Mouse (Mus musculus) hindbrain, embryonic 11.5 days (tissue): ENCODE data around the gene Podnl1. TPM values are rescaled to one million over a fixed set of nuclear protein-coding genes. Genes with fewer than 3 reads are reported as not detected.
A peak's percentile ranks its signal among the peaks of the same experiment; 100 is the strongest.

Experiments
- microRNA counts: library from miRNA; unstranded; fragments of <30 nt; microRNA quantifications from one replicate; lab custom pipeline; 2015
- polyA plus RNA-seq: library from polyadenylated mRNA; unstranded; fragments of >200 nt; fragmentation: Nextera tagmentation; extraction: Ambion mirVana; gene quantifications from 2 replicates; pipeline ENCODE4 v1.2.1, GENCODE M21; 2014

Podnl1 gene
- polyA plus RNA-seq, 1 experiment from 2014 or later, result 0.23 TPM

MicroRNAs encoded within 50 kb of the gene (microRNA counts, 519-probe panel; counts per million panel counts)
- microRNA mmu-miR-181c (lab: Ali Mortazavi, UCI) (2,051 counts per million, percentile 4 among the panel's probes with 10 or more counts), microRNA mmu-miR-709 (lab: Ali Mortazavi, UCI) (3,774 counts per million, percentile 32 among the panel's probes with 10 or more counts)

Other genes starting within 250 kb of the Podnl1 start
- 19.9 and 23.7 TPM in 2 replicates for gene Adgrl1, start 225.9 kb upstream of the Podnl1 start, polyA plus RNA-seq
- 0.93 and 1.2 TPM in 2 replicates for gene Gm10644, start 170.8 kb upstream of the Podnl1 start, polyA plus RNA-seq
- 79.5 and 80.6 TPM in 2 replicates for gene Asf1b, start 170.5 kb upstream of the Podnl1 start, polyA plus RNA-seq
- 139 TPM in 2 replicates for gene Prkaca, start 153.0 kb upstream of the Podnl1 start, polyA plus RNA-seq
- gene Samd1, start 128.3 kb upstream of the Podnl1 start, polyA plus RNA-seq, result 15.1 and 17.0 TPM in 2 replicates
- 0.80 and 0.93 TPM in 2 replicates for gene 1700067K01Rik, start 124.5 kb upstream of the Podnl1 start, polyA plus RNA-seq
- gene 2210011C24Rik, start 113.8 kb upstream of the Podnl1 start, polyA plus RNA-seq, result 0.22 TPM in 1 of 2 replicates, not detected in the other
- 3.3 and 3.5 TPM in 2 replicates for gene Palm3, start 104.5 kb upstream of the Podnl1 start, polyA plus RNA-seq
- gene Il27ra, start 83.4 kb upstream of the Podnl1 start, polyA plus RNA-seq, result not detected in 2 replicates
- gene Rln3, start 81.0 kb upstream of the Podnl1 start, polyA plus RNA-seq, result 0.48 TPM in 1 of 2 replicates, not detected in the other
- 2.0 and 2.2 TPM in 2 replicates for gene Gm10643, start 60.9 kb upstream of the Podnl1 start, polyA plus RNA-seq
- gene Rfx1, start 59.2 kb upstream of the Podnl1 start, polyA plus RNA-seq, result 5.5 and 8.8 TPM in 2 replicates
- 12.5 and 12.8 TPM in 2 replicates for gene Dcaf15, start 21.2 kb upstream of the Podnl1 start, polyA plus RNA-seq
- 8.5 and 8.8 TPM in 2 replicates for gene Cc2d1a, start 21.9 kb downstream of the Podnl1 start, polyA plus RNA-seq
- gene 4930432K21Rik, start 22.0 kb downstream of the Podnl1 start, polyA plus RNA-seq, result 0.57 and 0.88 TPM in 2 replicates
- 4.5 and 5.6 TPM in 2 replicates for gene Nanos3, start 59.2 kb downstream of the Podnl1 start, polyA plus RNA-seq
- gene Zswim4, start 111.1 kb downstream of the Podnl1 start, polyA plus RNA-seq, result 22.5 and 26.1 TPM in 2 replicates
- 298 and 313 TPM in 2 replicates for gene D8Ertd738e, start 123.7 kb downstream of the Podnl1 start, polyA plus RNA-seq
- 49.8 and 51.2 TPM in 2 replicates for gene Mri1, start 131.3 kb downstream of the Podnl1 start, polyA plus RNA-seq
- 21.3 and 27.4 TPM in 2 replicates for gene Ccdc130, start 144.4 kb downstream of the Podnl1 start, polyA plus RNA-seq